Mouse (Mus musculus) ES-Bruce4 (cell line): ENCODE measurements around the gene Rin1. TPM values are rescaled to one million over a fixed set of nuclear protein-coding genes. Genes with fewer than 3 reads are reported as not detected.

ENCODE experiments used
- H3K27ac ChIP-seq: 2 replicates; pipeline ENCODE4 v1.5.1; 2012; ENCODE audit warnings: low read length, inconsistent platforms; ENCODE audit not compliant: insufficient read depth
- H3K27me3 ChIP-seq: 2 replicates; pipeline ENCODE4 v1.6.1; 2012; ENCODE audit warnings: mild to moderate bottlenecking, low read length, inconsistent platforms; ENCODE audit not compliant: control insufficient read depth, poor library complexity, insufficient read depth, severe bottlenecking
- H3K36me3 ChIP-seq: 2 replicates; pipeline ENCODE4 v1.6.1; 2012; ENCODE audit warnings: inconsistent platforms, mild to moderate bottlenecking, low read length, moderate library complexity; ENCODE audit not compliant: control insufficient read depth, poor library complexity, insufficient read depth, severe bottlenecking
- H3K4me1 ChIP-seq: one replicate; pipeline ENCODE4 v1.8.1; 2011; ENCODE audit warnings: low read length; ENCODE audit not compliant: control insufficient read depth, insufficient read depth
- H3K4me3 ChIP-seq: 2 replicates; pipeline ENCODE4 v1.5.1; 2011; ENCODE audit warnings: low read depth, mild to moderate bottlenecking, low read length
- H3K9ac ChIP-seq: 2 replicates; pipeline ENCODE4 v1.6.1; 2012; ENCODE audit warnings: low read depth, mild to moderate bottlenecking, inconsistent platforms; ENCODE audit not compliant: poor library complexity, severe bottlenecking
- H3K9me3 ChIP-seq: replicated peaks from 2 replicates; pipeline ENCODE4 v1.6.1; 2012; ENCODE audit warnings: mild to moderate bottlenecking, low read length, inconsistent platforms; ENCODE audit not compliant: control insufficient read depth, poor library complexity, insufficient read depth, severe bottlenecking
- CTCF ChIP-seq: IDR thresholded peaks from one replicate; pipeline ENCODE4 v1.8.1; 2011; ENCODE audit warnings: low read depth, low read length
- EP300 ChIP-seq: IDR thresholded peaks from 2 replicates; pipeline ENCODE4 v1.6.1; 2011; ENCODE audit warnings: low read depth, low read length; ENCODE audit not compliant: insufficient read depth
- POLR2A ChIP-seq: IDR thresholded peaks from one replicate; pipeline ENCODE4 v1.8.1; 2011; ENCODE audit warnings: low read length; ENCODE audit not compliant: insufficient read depth
- polyA plus RNA-seq: library from polyadenylated mRNA; stranded (reverse); fragments of >200 nt; gene quantifications from 2 replicates; pipeline ENCODE4 v1.2.4, GENCODE M21; 2011; ENCODE audit warnings: low read depth; ENCODE audit not compliant: missing spikeins, insufficient read depth, insufficient read length

Rin1 gene
- polyA plus RNA-seq, 1 experiment, result 19.2 TPM

DNA sequence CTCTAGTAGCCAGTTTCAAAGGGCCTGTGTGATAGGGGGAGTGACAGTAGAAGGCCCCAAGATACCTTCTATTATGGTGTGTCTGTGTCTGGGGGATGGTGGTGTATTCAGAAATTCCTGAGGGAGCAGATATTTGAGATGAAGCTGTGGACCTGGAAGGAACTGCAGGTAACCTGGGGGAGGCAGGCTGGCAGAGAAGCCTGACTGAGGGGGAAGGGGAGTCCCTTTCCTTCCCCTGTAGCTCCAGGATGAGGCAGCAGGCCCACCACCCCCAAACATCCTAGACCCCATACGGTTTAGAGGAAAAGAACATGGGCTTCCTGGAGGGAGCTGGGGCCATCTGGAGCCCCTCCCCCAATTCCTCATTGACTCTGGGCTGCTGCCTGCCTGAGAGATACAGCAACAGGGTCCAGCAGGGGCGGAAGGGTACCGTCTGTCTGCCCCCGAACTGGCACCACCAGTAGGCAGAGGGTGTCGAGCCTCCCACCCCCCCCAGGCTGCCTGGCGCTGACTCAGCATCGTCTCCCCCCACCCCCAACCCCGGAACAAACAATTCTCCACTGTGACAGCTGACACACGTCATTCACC, 45.7 kb downstream of the Rin1 start:
- no peaks in the 10 kb centered on the region for H3K9me3 ChIP-seq
- no peak overlapping the region for H3K9ac ChIP-seq
- TF ChIP-seq POLR2A (no peak), EP300 (no peak), CTCF (no peak)
- no peak overlapping the region for H3K27ac ChIP-seq
- H3K27me3 ChIP-seq, result no peaks in the 10 kb centered on the region
- H3K4me3 ChIP-seq, result no peak overlapping the region
- no peaks in the 10 kb centered on the region for H3K4me1 ChIP-seq
- no peaks in the 10 kb centered on the region; the same call in 1 of the 2 replicates for H3K36me3 ChIP-seq

DNA sequence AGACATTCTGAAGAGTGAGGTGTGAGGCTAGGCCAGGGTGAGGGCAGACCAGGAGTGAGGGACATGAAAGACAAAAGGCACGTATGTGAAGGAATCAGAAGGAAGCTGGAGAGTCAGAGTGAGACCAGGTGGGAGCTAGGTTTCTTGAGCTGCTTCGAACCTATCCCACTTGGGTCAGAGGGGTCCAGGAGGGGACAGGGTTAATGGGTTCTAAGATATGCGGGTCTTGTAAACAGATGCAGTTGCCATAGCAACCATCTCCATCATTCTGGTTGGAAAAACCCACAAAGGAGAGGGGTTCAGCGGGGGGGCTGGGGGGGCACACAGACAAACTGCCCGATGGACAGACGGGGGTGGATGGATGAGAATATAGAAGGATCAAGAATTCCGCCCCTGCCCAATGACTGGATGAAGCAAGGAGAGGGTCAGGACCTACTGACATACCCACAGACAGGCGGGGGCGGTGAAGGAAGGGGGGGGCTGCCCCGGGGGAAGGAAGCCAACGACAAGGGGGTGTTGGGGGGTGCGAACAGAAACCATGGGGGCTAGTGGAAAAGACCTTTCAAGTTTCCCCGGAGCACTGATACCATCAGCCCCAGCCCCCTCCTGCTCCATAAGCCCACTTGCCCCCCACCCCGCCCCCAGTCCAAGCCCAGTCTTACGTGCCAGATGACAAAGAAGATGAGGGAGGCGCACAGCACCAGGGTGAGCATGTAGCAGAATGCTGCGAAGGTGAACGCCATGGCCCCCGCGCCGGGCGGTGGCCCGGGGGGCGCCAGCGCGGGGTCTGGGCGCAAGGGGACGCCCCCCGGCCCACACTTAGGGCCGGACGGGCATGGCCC, 47.5 kb downstream of the Rin1 start:
- TF ChIP-seq POLR2A, result no peak
- TF ChIP-seq EP300, result no peak
- no peak for TF ChIP-seq CTCF
- Histone ChIP-seq H3K27ac (no peak overlapping the region), H3K9me3 (no peaks in the 10 kb centered on the region), H3K27me3 (no peaks in the 10 kb centered on the region), H3K9ac (peak overlapping the region; percentile 88), H3K4me3 (peak overlapping the region; percentile 74), H3K36me3 (no peaks in the 10 kb centered on the region; the same call in 1 of the 2 replicates), H3K4me1 (no peaks in the 10 kb centered on the region)

DNA sequence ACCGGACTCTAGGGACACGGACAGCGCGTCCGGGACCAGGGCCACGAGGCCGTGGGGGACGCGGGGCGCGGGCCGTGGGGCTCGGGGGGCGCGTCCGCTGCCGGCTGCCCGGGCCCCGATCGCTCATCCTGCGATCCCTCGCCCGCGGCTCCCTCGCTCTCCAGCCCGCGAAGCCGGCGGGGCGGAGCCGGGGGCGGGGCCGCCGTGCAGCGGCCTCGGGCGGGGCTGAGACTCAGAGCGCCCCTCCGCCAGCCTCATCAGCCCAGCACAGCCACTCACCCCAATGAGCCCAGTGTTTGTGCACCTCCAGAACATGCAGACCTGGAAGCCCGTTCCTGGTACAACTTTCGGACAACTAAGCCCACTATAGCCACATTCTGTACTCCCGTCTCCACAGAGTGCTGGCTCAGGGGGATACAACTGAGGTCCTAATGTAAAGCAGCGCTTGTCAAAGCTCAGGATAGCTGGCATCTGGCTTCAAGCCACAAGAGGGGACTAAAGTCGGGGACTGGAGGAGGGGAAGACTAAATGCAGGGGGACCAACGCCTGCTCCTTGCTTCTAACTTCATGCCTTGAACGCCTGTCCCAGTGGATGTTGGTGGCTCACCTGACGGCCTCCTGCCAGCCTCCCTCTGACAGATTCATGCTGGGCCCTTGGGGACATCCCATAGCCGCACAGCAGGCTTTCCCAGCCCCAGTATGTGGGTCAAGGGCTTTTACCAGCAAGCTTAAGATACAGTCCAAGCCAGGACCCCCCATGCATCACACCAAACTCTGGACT, 48.3 kb downstream of the Rin1 start, which contains the start of gene Cnih2:
Gene Cnih2 (minus strand): TSS at position 159 of the 781 bp plus-strand sequence.
- Histone ChIP-seq H3K9ac (peak within 1 kb of the TSS; percentile 88), H3K27me3 (no peaks in the 10 kb centered on the region), H3K36me3 (peaks cover 3% of the 10 kb centered on the region), H3K4me3 (peak within 1 kb of the TSS; percentile 74), H3K27ac (no peak within 1 kb of the TSS), H3K9me3 (no peaks in the 10 kb centered on the region), H3K4me1 (no peaks in the 10 kb centered on the region)
- TF ChIP-seq EP300, result no peak
- TF ChIP-seq CTCF, result no peak
- no peak for TF ChIP-seq POLR2A

DNA sequence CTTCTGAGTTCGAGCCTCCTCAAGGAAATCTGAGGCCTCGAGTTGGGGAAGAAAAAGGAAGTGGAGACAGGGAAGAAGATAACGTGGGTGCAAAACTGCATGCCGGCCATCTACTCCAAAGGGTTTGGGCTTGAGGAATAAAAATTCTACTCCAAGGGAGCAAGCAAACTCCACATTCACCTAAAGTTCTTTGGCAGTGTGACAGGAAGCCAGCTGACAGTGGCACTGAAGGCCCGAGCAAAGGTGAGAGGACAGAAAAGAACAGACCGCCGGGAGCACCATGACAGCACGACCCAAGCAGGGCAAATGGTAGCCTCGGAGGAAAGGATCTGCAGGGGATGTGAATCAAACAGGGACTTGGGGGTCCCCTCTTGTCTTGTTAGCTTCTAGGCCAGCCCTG, 55.8 kb downstream of the Rin1 start:
- Histone ChIP-seq H3K36me3 (peaks cover 12% of the 10 kb centered on the region), H3K27me3 (no peaks in the 10 kb centered on the region), H3K4me3 (peak overlapping the region; percentile 89), H3K9me3 (no peaks in the 10 kb centered on the region), H3K27ac (no peak overlapping the region), H3K9ac (peak overlapping the region; percentile 92), H3K4me1 (no peaks in the 10 kb centered on the region)
- no peak for TF ChIP-seq CTCF
- no peak for TF ChIP-seq EP300
- no peak for TF ChIP-seq POLR2A

Other genes starting within 250 kb of the Rin1 start
- 22.2 and 23.5 TPM in 2 replicates for gene Gm21992, start 238.9 kb upstream of the Rin1 start, polyA plus RNA-seq
- gene Rbm14, start 238.8 kb upstream of the Rin1 start, polyA plus RNA-seq, result 79.2 and 85.2 TPM in 2 replicates
- gene Ccs, start 211.1 kb upstream of the Rin1 start, polyA plus RNA-seq, result 36.6 and 37.3 TPM in 2 replicates
- gene Ccdc87, start 211.1 kb upstream of the Rin1 start, polyA plus RNA-seq, result 0.27 TPM in 1 of 2 replicates, not detected in the other
- 13.5 and 13.6 TPM in 2 replicates for gene Ctsf, start 195.4 kb upstream of the Rin1 start, polyA plus RNA-seq
- gene Actn3, start 172.6 kb upstream of the Rin1 start, polyA plus RNA-seq, result 4.5 and 4.8 TPM in 2 replicates
- gene Zdhhc24, start 171.8 kb upstream of the Rin1 start, polyA plus RNA-seq, result 8.2 and 10.3 TPM in 2 replicates
- gene Bbs1, start 143.9 kb upstream of the Rin1 start, polyA plus RNA-seq, result 3.9 and 5.3 TPM in 2 replicates
- gene Dpp3, start 122.2 kb upstream of the Rin1 start, polyA plus RNA-seq, result 129 and 139 TPM in 2 replicates
- gene Peli3, start 107.4 kb upstream of the Rin1 start, polyA plus RNA-seq, result 2.7 and 3.9 TPM in 2 replicates
- gene Mrpl11, start 88.3 kb upstream of the Rin1 start, polyA plus RNA-seq, result 126 and 135 TPM in 2 replicates
- gene Npas4, start 60.2 kb upstream of the Rin1 start, polyA plus RNA-seq, result 0.24 and 0.27 TPM in 2 replicates
- gene Slc29a2, start 26.6 kb upstream of the Rin1 start, polyA plus RNA-seq, result 16.8 and 18.5 TPM in 2 replicates
- 8.9 and 10.9 TPM in 2 replicates for gene B4gat1, start 11.7 kb upstream of the Rin1 start, polyA plus RNA-seq
- not detected in 2 replicates for gene AC124502.3, start 11.6 kb upstream of the Rin1 start, polyA plus RNA-seq
- gene Brms1, start 9.1 kb upstream of the Rin1 start, polyA plus RNA-seq, result 22.3 and 24.0 TPM in 2 replicates
- 3.1 and 3.7 TPM in 2 replicates for gene Cd248, start 17.6 kb downstream of the Rin1 start, polyA plus RNA-seq
- 6.2 and 8.3 TPM in 2 replicates for gene Tmem151a, start 35.0 kb downstream of the Rin1 start, polyA plus RNA-seq
- gene Yif1a, start 38.1 kb downstream of the Rin1 start, polyA plus RNA-seq, result 40.6 and 47.3 TPM in 2 replicates
- 3.3 and 3.7 TPM in 2 replicates for gene Cnih2, start 48.0 kb downstream of the Rin1 start, polyA plus RNA-seq
- 70.5 and 75.3 TPM in 2 replicates for gene Rab1b, start 56.6 kb downstream of the Rin1 start, polyA plus RNA-seq
- 24.5 and 24.7 TPM in 2 replicates for gene Klc2, start 68.1 kb downstream of the Rin1 start, polyA plus RNA-seq
- gene Pacs1, start 222.6 kb downstream of the Rin1 start, polyA plus RNA-seq, result 18.3 and 22.0 TPM in 2 replicates
- gene Sf3b2, start 245.0 kb downstream of the Rin1 start, polyA plus RNA-seq, result 179 and 185 TPM in 2 replicates
- gene Gal3st3, start 247.8 kb downstream of the Rin1 start, polyA plus RNA-seq, result 2.5 and 2.9 TPM in 2 replicates